Mouse (Mus musculus) CD4-positive, CD25-positive, alpha-beta regulatory T cell (primary cell): ENCODE data around the gene Slc9a8. TPM values are rescaled to one million over a fixed set of nuclear protein-coding genes. Genes with fewer than 3 reads are reported as not detected.

Source experiments
- polyA plus RNA-seq: library from polyadenylated mRNA; unstranded; fragments of 100-300 nt; shearing (Covaris generic); gene quantifications from one replicate; pipeline ENCODE4 v1.2.1, GENCODE M21; 2017

Slc9a8 gene
- 69.8 TPM for polyA plus RNA-seq

GRCm38 (mm10) chr2:167421330-167422149, at the start of gene Slc9a8:
Gene Slc9a8, plus strand, starts transcription at chr2:167421712.

DNA sequence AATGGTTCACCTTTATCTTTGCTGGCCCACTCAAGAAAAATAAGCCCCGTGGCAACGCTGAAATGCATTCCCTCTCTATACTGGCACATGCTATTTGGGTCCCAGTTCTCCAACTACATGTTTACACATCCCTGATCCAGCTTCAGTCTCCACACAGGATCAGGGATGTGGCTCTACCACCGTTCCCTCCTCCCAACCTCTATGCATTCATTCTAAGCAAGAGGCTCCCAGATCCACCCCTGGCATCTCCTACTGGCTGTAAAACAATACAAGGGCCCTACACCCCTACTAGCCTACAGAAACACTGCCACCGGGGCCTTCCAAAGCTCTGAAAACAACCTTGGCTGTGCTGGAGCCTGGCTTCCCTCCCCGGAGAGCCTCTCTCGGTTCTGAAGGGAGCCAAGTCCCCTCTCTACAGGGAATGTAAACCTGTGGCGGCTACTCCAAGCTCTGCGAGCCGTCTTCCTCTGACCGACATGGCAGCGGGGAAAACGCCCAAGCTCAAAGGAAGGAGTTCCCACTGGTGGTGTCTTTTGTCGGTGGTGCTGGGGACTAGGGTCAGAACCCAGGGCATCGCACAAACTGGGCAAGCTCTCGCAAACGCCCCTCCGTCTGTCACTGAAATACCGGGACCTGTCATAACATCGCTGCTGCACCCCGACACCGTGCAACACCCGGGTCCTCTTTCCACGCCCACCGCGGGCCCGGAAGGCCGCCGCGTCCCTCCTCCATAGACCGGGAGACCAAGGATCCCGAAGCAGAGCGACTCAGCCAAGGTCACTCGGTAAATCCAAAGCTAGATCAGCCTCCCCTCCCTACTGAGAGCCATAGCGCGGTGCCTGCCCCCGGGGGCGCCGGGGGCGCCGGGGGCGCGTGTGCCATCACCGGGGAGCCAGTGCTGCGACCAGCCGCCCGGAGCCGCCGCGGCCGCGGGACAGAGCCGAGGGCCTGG, 70.5 kb downstream of the Slc9a8 start, which contains the start of gene Rnf114:
Rnf114 (plus strand) TSS at position 889 of the 952 bp plus-strand sequence.

GRCm38 (mm10) chr2:167492713-167493636, 71.5 kb downstream of the Slc9a8 start, which contains the start of gene Spata2:
Gene Spata2, minus strand, starts transcription at chr2:167492887.

Other genes with a start within 250 kb of the Slc9a8 start
- 0.72 TPM for gene Kcnb1, start 231.6 kb upstream of the Slc9a8 start, polyA plus RNA-seq
- gene Ptgis, start 181.1 kb upstream of the Slc9a8 start, polyA plus RNA-seq = not detected
- gene B4galt5, start 72.5 kb upstream of the Slc9a8 start, polyA plus RNA-seq = 26.4 TPM
- gene Rnf114, start 70.9 kb downstream of the Slc9a8 start, polyA plus RNA-seq = 270 TPM
- gene Spata2, start 71.2 kb downstream of the Slc9a8 start, polyA plus RNA-seq = 27.0 TPM
- gene Snai1, start 116.5 kb downstream of the Slc9a8 start, polyA plus RNA-seq = 0.29 TPM
- 275 TPM for gene Ube2v1, start 210.4 kb downstream of the Slc9a8 start, polyA plus RNA-seq
- gene Gm20431, start 239.8 kb downstream of the Slc9a8 start, polyA plus RNA-seq = 24.7 TPM